Mouse (Mus musculus): ENCODE measurements around the gene Akr1c14. TPM values are rescaled to one million over a fixed set of nuclear protein-coding genes. Genes with fewer than 3 reads are reported as not detected.

The Akr1c14 gene
- polyA plus RNA-seq, 1 experiment from 2014 or later, result 6.4 TPM

DNA sequence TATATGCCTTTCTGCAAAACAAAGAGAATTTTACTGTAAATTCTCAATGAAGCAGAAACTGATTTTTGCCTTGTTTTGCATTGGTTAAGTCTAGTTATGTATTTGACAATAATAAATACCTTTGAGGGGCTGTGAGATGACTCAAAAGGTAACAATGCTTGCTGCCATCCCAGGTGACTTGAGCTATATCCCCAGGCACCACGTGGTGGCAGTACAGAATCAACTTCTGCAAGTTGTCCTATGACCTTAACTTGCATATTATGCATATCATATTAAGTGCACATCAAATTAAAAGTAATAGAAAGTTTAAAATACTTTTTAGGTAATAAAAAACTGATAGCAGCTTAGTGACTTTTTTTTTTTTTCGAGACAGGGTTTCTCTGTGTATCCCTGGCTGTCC, 84.3 kb downstream of the Akr1c14 start:
- H3K27me3 ChIP-seq (replicated peaks; ENCODE audit: control insufficient read depth, insufficient read depth, low read length), result no peaks in the 10 kb centered on the region
- WGBS, result 41% methylated on average over 2 of the region's 2 CpGs
- no peaks in the 10 kb centered on the region for H3K9me3 ChIP-seq (ENCODE audit: control insufficient read depth, low read length)
- no peaks in the 10 kb centered on the region for H3K36me3 ChIP-seq (ENCODE audit: control insufficient read depth, insufficient read depth, low read length)
- no peak overlapping the region for H3K27ac ChIP-seq (ENCODE audit: low read length)
- H3K4me3 ChIP-seq (ENCODE audit: low read length), result no peak overlapping the region
- no peak overlapping the region for H3K4me2 ChIP-seq (ENCODE audit: low read depth, low read length)
- ATAC-seq, result no peak
- no peaks in the 10 kb centered on the region for H3K4me1 ChIP-seq (ENCODE audit: control insufficient read depth, insufficient read depth, low read length)
- H3K9ac ChIP-seq (ENCODE audit: low read depth, low read length), result no peak overlapping the region

Other genes starting within 250 kb of the Akr1c14 start
- not detected in 2 replicates for gene Calml3, start 244.7 kb upstream of the Akr1c14 start, polyA plus RNA-seq (2015; fragmentation: Nextera tagmentation; extraction: Ambion mirVana)
- gene Calm4, start 211.3 kb upstream of the Akr1c14 start, polyA plus RNA-seq (2015; fragmentation: Nextera tagmentation; extraction: Ambion mirVana), result 0.39 TPM in 1 of 2 replicates, not detected in the other
- not detected in 2 replicates for gene Calm5, start 194.8 kb upstream of the Akr1c14 start, polyA plus RNA-seq (2015; fragmentation: Nextera tagmentation; extraction: Ambion mirVana)
- 146 and 148 TPM in 2 replicates for gene Net1, start 130.8 kb upstream of the Akr1c14 start, polyA plus RNA-seq (2015; fragmentation: Nextera tagmentation; extraction: Ambion mirVana)
- 54.2 and 64.9 TPM in 2 replicates for gene Tubal3, start 130.7 kb upstream of the Akr1c14 start, polyA plus RNA-seq (2015; fragmentation: Nextera tagmentation; extraction: Ambion mirVana)
- gene Ucn3, start 103.7 kb upstream of the Akr1c14 start, polyA plus RNA-seq (2015; fragmentation: Nextera tagmentation; extraction: Ambion mirVana), result 0.66 and 0.81 TPM in 2 replicates
- gene Akr1c18, start 101.6 kb downstream of the Akr1c14 start, polyA plus RNA-seq (2015; fragmentation: Nextera tagmentation; extraction: Ambion mirVana), result 0.39 and 0.49 TPM in 2 replicates
- 496 and 608 TPM in 2 replicates for gene Akr1c13, start 142.1 kb downstream of the Akr1c14 start, polyA plus RNA-seq (2015; fragmentation: Nextera tagmentation; extraction: Ambion mirVana)
- gene Akr1c19, start 179.7 kb downstream of the Akr1c14 start, polyA plus RNA-seq (2015; fragmentation: Nextera tagmentation; extraction: Ambion mirVana), result 611 and 704 TPM in 2 replicates
- 151 and 173 TPM in 2 replicates for gene Akr1c12, start 230.4 kb downstream of the Akr1c14 start, polyA plus RNA-seq (2015; fragmentation: Nextera tagmentation; extraction: Ambion mirVana)